Mouse (Mus musculus): ENCODE data around the gene Spry1.

The Spry1 gene

DNA sequence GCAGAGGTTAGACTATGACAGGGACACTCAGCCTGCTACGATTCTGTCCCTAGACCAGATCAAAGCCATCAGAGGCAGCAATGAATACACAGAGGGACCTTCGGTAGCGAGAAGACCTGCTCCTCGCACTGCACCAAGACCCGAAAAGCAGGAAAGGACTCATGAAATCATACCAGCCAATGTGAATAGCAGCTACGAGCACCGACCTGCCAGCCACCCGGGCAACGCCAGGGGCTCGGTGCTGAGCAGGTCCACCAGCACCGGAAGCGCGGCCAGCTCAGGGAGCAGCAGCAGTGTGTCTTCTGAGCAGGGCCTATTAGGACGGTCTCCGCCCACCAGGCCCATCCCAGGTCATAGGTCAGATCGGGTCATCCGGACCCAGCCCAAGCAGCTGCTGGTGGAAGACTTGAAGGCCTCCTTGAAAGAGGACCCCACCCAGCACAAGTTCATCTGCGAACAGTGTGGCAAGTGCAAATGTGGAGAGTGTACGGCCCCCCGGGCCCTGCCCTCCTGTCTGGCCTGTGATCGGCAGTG is 3.0 kb downstream of the Spry1 start:
- DNase-seq, result no peak

DNA sequence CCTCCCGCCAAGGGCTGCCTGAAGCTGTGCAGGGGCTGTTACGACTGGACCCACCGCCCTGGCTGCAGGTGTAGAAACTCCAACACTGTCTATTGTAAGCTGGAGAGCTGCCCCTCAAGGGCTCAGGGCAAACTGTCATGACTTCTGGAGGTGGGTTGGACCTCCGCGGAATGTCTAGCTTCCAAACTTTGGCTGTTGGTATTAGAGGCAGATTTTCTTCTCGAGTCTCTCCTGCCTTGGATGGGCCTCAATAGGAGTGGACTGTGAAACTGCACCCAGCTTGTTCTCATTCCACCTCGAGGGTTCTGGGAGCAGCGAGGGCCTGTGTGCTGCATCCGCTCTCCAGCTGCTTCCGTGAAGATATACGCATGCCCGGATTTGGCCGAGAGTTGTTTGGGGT is 3.7 kb downstream of the Spry1 start:
- no peak for DNase-seq

DNA sequence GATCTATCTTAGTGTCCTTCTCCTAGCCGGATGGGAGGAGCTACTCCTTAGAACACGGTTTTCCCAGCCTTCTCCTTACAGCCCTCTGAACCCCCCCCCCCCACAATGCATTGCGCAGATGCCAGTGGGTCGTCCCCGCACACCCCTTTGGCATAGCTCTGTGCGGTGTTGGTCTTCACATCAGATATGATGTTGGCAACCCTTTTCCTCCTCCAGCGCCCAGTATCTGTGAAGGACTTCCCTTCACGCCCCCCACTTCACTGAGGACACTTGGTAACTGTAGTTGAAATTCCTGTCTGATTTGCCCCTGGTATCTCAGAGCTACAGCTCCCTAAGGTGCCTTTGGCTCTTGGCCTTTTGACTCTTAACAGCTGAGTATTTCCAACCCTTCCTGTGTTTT is 4.2 kb downstream of the Spry1 start:
- no peak for DNase-seq

DNA sequence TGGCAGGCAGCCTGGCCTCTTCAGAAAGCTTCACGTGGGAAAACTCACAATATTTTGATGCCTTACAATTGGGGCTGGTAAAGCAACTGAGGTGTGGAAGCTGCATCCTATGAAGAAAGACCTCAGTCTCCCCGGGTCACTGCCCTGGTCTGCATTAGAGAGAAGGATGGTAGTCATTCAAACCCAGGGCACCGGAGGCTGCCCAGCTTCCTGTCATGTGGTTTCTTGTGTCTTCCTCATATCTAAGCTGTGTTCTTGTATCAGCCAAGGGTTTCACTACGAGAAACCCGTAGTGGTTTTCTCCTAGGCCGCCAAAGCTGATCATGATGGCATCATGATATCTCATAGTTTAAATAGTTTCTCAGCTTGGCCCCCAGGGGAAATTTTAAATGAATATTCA is 5.3 kb downstream of the Spry1 start:
- no peak for DNase-seq

GRCm38 (mm10) chr3:37646221-37646620 is 6.5 kb downstream of the Spry1 start:
- no peak for DNase-seq

DNA sequence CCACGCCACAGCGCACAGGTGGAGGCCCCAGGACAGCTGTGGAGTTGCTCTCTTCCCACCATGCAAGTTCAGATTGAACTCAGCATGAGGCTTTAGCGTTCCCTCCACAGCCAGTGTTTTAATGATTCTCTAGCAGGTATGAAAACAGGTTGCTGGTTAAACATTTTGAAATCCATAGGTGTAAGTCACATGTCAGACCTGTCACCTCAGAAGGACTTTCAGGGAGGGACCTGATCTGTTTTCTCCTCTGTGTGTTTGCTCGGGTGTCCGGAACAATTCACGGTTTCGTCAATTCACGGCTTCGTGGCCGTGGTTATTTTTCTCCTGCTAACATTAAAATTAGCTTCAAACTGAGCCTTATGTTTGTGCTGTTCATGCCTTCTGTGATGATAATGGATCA is 7.5 kb downstream of the Spry1 start:
- DNase-seq, result no peak

GRCm38 (mm10) chr3:37648244-37648643 is 8.5 kb downstream of the Spry1 start:
- no peak for DNase-seq

- no peak for DNase-seq
These were observed 9.5 kb downstream of the Spry1 start for GRCm38 (mm10) chr3:37649281-37649680.

DNA sequence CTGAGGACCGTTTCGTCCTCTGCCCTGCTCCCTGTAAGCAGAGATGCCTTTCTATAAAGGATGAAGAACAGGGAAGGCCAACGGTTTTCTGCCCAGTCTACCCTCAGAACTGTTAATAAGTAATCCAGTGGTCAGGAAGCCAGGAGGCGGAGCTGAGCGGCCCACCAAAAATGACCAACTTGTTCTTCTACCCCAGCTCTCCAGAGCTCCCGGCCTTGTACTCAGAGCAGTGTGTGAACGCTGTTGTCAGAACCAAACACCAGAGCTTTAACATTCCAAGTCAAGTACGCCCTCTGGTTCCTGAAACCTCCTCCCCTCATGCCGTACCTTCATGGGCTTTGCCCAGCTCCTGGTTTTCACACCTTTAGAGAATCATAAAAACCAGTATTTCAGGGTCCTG is 12.8 kb downstream of the Spry1 start:
- peak; percentile 30 for DNase-seq

DNA sequence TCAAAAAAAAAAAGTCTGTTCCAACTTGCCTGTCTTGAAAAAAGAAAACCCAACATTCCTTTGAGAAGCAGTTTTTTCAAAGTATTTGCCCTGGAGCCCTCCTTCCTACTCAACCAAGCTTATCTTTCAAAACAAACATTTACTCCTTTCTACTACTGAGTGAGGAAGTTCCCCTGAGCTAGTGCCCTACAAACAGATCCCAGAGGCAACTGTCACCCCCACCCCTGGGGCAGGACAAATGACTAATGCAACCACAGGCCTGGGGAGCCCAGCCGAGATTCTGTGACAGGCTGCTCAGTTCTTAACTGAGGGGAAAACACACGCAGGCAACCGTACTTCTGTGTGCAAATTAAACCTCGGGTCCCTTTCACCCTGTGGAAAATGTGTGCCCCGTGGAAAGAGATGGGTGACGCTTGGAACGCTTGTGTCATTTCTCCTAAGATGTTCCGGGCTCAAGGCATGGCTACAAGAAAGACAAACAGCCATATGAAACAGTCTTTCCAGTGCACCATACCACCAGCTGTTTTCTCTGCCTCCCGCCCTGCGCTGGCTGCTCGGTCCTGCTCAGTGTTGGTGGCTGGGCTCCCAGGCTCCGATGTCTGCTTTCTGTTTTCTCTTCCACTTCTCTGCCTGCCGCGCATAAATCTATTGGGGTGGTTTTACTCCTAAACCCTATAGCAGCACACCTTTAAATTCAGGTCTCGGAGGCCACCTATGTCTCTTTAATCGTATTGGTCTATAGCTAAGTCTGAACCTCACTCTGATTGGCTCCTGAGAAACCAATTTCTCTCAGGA is 14.4 kb downstream of the Spry1 start:
- peak; percentile 57 for DNase-seq

- DNase-seq, result no peak
These were observed 15.0 kb downstream of the Spry1 start for GRCm38 (mm10) chr3:37654787-37655186.

DNA sequence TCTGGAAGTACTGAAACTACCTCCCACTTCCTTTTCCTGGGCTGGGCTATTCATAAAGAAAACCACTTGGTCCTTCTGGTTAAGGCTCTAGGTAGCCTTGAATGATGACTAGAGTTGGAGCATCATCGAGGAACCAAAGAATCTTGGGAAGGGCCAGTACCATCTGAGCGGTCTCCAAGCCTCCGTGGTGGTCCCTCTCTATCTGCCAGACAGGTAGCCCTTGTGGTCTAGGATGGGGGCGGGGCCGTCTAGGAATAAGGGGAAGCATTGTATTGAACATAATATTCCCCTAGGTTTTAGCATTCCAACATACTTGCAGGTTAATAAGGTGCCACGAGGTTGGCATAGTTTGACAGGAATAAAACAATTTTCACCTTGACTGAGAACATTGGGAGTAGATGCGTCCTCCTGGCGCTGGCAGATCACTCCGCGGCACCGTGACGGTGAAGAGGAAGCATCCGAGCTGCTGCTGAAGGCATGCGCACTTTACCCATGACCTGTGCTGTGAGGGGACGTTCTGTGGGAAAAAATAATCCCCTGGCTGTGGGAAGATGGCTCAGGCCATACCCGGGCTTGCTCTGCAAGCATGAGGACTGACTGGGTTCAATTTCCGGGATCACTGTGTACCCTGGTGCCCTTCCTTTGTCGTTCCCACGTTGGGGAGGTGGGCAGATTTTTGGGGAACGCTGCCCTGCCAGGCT is 16.3 kb downstream of the Spry1 start:
- no peak for DNase-seq

DNA sequence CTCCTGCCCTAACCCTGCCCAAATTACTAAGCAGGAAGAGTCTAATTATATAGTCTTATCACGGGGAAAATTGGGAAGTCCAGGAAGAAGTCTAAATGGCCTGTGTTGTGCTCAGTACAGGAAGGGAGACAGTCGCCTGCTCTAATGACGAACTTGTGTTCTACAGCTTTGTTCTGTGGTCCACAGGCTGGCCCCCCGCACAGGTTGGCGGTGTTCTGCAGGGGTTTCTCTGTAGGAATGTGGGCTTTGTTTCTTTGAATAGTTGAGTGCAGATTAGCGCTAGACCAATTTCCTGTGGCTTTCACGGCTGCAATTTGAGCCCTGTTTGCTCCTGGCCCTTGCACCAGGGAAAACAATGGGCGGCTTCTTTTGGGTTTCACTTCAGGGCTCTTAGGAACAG is 17.3 kb downstream of the Spry1 start:
- DNase-seq, result no peak

DNA sequence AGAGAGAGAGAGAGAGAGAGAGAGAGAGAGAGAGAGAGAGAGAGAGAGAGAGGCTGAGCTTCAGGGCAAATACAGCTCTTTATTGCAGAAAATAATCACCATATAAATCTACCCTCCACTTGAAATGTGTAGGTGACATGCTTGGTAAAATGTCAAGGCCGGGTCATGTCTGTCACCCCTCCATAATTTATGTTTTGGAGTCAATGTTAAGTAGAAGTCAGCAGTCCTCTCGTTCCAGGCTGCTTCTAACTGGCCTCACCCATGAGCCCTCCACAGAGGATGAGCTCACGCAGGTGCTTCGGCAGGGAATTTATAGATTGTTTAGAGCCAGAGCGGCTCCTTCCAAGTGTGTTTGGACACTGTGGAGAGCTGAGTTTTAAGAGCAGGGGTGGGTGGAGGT is 18.4 kb downstream of the Spry1 start:
- no peak for DNase-seq

DNA sequence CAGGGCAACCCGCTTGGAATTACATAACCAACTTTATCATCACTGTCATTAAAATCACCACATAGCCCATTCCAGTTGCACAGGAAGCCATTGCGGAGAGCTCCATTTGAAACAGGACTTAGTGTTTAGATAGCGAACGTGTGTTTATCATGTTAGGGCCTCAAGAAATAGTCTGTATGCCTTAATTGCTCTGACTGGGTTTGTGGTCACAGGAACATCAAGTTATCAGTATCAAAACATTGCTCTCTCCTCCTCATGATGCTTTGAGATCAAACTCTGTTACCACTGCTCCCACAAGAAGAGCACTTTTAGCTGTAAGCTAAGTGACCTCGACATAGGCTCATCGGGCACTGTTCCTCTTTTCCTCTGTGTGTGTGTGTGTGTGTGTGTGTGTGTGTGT is 19.9 kb downstream of the Spry1 start:
- DNase-seq, result no peak

DNA sequence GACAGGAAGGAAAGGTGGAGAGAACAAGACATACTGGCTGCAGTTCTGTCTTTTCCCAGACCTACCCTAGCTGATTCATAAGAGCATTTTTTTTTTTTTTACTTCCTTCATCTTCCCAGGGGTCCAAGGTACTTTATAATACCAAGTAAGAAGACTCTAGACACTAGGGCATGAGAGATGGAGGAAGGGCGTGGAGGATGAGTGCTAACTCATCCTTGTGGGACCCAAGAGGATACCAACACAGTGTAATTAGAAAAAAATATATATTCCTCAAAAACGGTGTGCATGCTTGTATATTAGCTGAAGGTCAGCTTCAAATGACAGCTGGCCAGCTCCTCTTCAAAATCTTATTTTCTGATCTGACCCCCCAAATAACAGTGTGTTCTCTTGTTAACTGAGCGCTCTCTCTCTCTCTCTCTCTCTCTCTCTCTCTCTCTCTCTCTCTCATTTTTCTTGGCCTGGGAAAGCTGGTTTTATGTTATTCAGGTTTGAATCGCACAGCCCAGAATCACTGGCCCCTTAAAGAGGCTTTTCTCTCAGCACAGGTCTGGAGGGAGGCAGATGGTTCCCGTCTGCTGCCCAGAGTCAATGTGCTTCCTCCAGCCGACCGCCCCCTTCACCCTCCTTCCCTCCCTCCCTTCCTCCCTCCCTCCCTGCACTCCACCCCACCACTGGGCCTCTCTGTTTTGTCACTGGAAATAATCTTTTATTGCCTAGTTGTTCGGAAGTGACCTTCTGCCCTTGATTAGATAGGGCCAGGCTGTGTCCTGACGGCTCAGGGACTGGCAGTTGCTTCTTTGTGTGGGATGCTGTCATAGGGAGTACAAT is 26.8 kb downstream of the Spry1 start:
- DNase-seq, result peak; percentile 61

DNA sequence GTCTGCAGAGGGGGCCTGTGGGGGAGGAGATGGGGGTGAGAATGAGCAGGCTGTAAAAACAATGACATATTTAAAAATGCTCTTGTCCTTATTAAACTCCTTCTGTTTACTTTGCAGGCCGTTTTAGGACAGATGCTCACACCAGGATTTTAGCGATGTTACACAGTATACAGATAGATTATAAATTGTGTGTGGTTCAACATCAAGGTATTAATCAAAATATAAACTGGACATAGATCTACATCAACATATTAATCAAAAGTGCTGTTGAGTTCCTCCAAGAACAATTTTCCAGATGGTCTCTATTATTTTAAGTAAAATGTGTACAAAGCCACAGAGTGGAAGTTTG is 27.3 kb downstream of the Spry1 start:
- DNase-seq, result no peak

- DNase-seq, result no peak
These were observed 28.0 kb downstream of the Spry1 start for GRCm38 (mm10) chr3:37667736-37668135.

- DNase-seq, result no peak
These were observed 28.9 kb downstream of the Spry1 start for GRCm38 (mm10) chr3:37668652-37669051.

DNA sequence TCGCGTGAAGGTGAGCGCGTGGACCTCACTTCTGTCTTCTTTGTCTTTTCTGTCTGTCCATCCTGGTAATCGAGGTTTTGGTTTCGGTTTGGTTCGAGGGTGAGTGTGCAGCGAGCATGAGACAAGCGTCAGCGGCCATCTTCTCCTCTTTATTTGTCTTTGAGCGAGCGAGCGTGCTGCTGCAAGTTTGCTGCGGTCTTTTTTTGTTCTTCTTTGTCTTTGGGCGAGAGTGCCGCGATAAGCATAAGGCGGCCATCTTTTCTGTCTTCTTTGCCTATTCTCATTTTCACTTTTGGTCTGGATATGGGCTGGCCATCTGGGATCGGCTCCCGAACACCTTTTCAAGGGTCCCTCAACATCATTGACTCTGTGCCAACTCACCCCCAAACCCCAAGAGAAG is 29.4 kb downstream of the Spry1 start:
- DNase-seq, result no peak

- DNase-seq, result no peak
These were observed 32.7 kb downstream of the Spry1 start for GRCm38 (mm10) chr3:37672266-37673040.

DNA sequence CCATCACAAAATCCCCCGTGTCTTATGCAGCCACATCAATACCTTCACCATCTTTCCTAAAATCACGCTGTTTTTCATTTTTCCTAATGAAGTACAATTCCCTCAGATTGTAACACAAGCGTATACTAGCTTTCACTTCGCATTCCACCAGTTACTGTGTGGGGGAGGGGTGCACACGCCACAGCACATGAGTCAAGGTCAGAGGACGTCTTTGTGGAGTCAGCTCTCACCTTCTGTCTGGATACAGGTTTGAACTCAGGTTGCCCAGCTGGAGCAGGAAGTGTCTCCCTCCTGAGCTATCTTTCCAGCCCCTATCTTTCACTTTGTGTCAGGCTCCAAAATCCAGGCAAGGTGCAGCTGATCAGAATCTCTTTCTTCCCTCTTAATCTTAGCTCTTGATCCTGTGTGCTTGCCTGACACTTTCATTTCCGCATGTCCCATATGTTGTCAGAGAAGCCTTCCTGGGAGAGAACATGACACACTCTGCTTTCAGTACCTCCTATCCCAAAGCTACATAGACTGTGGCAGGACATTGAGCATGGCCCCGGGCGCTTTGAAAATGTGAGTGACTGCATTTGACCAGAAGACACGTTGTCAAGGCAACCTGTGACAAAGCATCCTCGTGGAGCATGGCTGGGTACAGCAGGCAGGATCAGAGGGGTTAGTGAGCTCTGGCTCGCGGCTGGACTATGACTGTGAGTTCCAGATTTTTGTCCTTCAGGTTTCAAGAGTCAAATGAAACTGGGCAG is 33.9 kb downstream of the Spry1 start:
- DNase-seq, result no peak

Data from liver (tissue).